Mouse (Mus musculus) stomach, postnatal 0 days (tissue): Measurements from ENCODE around the gene Elac2.

ENCODE experiments used
- CTCF ChIP-seq: IDR thresholded peaks from 2 replicates; pipeline ENCODE4 v1.5.1; 2016; ENCODE audit warnings: antibody characterized with exemption, low read depth, mild to moderate bottlenecking, moderate library complexity
- EP300 ChIP-seq: optimal IDR thresholded peaks from 2 replicates; pipeline ENCODE3; 2016; ENCODE audit warnings: antibody characterized with exemption

DNA sequence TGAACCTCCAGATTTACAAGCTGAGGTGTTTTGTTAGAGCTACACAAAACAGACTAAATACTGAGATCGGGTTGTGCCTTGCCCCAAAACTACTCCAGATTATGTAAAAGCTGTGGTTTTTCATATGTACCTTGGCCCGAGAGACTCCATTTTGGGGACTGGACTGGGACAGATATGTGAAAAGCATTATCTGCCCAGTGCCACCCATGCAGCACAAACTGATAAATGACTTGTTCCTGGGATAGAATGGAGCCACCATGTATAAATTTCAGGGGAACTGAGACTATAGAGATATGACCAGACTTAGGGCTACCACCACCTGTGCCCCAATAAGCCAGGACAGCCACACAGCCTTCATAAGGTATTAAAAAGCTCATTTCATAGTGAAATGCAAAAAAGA, 16.2 kb upstream of the Elac2 start:
- TF ChIP-seq CTCF (no peak), EP300 (no peak)
